Mouse (Mus musculus) megakaryocyte, embryonic 14.5 days (primary cell): ENCODE data around the gene Fuz.

ENCODE experiments used
- FLI1 ChIP-seq: IDR thresholded peaks from 2 replicates; pipeline ENCODE4 v1.6.1; 2012; ENCODE audit warnings: low read length, inconsistent platforms, mixed read lengths
- GATA1 ChIP-seq: IDR thresholded peaks from 3 replicates; pipeline ENCODE4 v1.6.1; 2012; ENCODE audit warnings: mixed read lengths, low read length, inconsistent platforms, borderline replicate concordance

- TF ChIP-seq GATA1 = no peak
- TF ChIP-seq FLI1 = no peak
Observed at GRCm38 (mm10) chr7:44855036-44855435, 40.8 kb upstream of the Fuz start.
